Mouse (Mus musculus) gastrocnemius, postnatal 10 days (tissue): ENCODE data around the gene Krt13. TPM values are rescaled to one million over a fixed set of nuclear protein-coding genes. Genes with fewer than 3 reads are reported as not detected.

Source experiments
- DNase-seq: peaks from one replicate; pipeline ENCODE4 v3.0.0; 2021; ENCODE audit warnings: mixed read lengths
- total RNA-seq, 2 experiments: library from RNA; stranded (reverse); gene quantifications; 2 replicates each; pipeline ENCODE4 v1.2.3; 2021

The Krt13 gene
- total RNA-seq, 2 experiments from 2014 or later = not detected

DNA sequence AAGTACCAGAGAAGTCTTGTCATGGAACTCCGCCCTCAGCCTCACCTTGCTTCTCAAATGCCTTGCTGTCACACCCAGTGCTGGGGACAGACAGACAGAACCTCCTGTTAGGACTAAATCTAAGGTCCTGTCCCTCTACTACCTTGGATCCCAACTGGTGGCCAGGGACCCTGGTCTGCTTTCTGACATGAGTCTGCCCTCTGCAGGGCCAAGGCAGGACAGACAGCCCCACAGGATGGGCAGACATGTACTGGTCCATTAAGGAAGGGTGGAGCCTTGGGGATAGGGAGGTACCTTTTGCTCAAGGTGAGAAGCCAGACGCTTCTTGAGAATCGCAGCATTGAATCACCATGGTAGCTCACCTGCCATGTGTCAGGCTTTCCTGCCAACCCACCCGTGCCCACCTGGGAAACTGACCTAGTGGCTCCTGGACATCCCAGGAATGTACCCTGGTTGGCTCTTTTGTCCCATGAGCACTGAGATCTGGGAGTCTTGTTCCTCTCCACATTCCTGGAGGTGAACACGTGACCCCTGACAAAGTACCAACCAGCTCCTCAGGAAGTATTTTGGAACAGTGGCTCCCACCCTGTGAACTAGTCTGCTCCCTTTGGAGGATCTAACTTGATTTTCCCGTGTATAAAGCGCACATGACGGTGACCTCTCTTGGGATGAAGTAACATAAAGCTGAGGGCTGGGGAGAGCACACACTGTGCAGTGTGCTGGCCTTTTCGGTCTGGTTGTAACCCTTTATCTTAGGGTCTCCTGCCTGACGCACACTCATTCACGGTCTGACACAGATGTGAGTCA, 8.2 kb downstream of the Krt13 start:
- no peak for DNase-seq

DNA sequence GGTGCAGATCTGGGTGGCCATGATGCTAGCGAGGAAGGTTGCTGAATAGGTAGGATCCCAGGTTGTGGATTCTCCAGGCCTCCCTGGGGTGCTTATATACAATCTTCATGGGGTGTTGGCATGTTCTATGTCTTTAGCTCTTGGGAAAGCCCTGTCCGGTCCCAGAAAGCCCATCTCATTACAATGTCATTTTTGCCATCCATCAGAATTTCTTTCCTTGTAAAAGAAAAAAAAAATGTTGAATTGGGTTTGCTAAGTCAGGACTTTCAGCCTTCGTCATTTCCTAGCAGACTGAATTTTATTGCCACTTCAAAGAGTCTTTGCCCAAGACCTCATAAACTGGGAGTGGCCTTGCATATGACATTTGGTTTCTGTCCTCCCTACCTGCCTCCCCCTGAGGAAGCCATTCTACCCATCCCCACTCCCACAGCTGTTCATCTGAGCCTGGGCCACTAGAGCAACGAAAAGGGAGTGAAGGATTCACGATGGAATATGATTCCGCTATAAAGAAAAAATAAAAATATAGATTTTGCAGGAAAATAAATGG, 15.7 kb downstream of the Krt13 start, which contains the start of gene Krt36:
Krt36 (minus strand) TSS at position 51 of the 547 bp plus-strand sequence.
- no peak for DNase-seq

DNA sequence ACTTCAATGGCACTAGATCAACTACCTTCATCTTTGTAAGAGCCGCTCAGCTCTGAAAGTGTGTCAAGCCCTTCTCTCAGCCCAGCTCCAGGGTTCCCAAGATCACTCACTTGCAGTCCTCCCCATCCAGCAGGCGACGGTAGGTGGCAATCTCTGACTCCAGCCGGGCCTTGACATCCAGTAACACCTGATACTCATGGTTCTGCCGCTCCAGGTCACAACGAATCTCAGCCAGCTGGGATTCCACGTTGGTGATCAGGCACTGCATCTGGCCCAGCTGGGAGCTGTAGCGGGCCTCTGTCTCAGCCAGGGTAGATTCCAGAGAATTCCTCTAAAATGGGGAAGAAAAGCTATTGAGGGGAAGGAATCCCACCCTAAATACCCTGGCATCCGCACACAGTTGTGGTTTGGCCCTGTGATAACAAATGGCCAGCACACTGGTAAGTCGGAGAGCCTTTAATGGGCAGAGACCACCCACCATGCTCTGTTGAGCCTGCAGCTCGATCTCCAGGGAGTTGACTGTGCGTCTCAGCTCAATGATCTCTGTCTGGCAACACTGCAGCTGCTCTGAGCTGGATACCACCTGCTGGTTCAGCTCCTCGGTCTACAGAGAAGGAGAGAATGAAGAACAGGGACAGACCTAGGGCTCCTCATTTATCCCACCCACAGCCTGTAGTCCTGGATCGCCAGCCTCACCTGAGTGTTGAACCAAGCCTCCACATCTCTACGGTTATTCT, 18.5 kb downstream of the Krt13 start:
- no peak for DNase-seq

DNA sequence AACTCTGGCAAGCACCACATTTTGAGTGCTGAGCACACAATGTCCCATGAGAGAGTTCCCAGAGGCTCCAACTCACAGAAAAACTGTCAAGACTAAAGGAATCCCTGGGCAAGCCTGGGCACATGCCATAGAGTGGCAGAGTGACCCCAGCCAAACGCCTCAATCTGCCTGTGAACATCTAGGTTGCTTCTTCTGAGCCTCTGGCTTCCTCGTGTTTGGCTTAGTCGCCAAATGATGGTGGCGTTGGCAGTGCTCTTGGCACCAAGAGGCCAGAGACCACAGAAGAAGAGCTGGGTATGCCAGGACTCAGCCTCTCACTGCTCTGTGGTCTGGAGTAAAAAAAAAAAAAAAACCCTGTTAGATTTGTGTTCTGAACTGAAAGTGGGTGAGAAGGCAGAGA, 21.0 kb downstream of the Krt13 start:
- DNase-seq = no peak

GRCm38 (mm10) chr11:100097819-100098218, 23.5 kb downstream of the Krt13 start:
- no peak for DNase-seq

DNA sequence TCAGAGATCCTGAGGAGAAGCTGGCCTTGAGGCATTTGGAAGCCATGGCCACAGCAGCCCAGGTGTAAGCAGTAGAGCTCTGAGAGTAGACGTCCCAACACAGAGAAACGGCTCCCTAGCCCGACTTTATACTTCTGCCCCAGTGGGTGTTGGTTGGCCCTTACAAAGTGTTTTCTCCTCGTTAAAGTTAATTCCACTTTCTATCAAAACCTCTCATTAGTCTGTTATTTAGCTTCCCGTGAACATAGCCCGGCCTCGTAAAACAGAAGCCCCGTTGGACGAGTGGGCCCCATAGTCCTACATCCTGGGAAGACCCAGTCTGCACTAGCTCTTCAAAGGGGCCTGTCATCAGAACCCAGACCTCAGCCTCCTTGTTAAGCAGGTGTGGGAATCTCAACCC, 25.2 kb downstream of the Krt13 start, which contains the start of gene Krt35:
Krt35 (minus strand) TSS at position 101 of the 400 bp plus-strand sequence.
- no peak for DNase-seq

GRCm38 (mm10) chr11:100088378-100089025, 32.9 kb downstream of the Krt13 start:
- DNase-seq = no peak

DNA sequence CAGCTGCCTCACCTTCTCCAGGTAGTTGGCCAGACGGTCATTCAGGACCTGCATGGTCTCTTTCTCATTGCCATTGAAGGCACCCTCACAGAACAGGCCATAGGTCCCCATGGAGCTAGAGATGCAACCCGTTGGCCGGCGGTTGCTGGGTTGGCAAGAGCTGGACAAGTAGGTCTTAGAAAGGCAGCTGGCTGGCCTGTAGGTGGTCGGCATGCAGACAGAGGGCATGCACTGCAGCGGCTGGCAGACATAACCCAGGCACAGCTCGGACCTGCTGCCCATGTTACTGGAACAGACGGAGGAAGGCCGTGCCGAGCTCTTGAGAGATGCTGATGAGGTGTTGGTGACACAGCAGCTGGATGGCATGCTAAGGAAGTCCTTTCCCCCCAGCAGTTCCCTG, 33.5 kb downstream of the Krt13 start, which contains the start of gene Krt32:
Krt32 (minus strand) TSS at position 366 of the 400 bp plus-strand sequence.
- DNase-seq = no peak

GRCm38 (mm10) chr11:100073873-100074272, 47.5 kb downstream of the Krt13 start:
- no peak for DNase-seq

Other genes starting within 250 kb of the Krt13 start
- not detected for gene Krtap9-1, start 248.2 kb downstream of the Krt13 start, total RNA-seq
- not detected for gene Gm11567, start 242.4 kb downstream of the Krt13 start, total RNA-seq
- gene Krtap31-1, start 213.6 kb downstream of the Krt13 start, total RNA-seq = not detected
- gene Gm11565, start 206.8 kb downstream of the Krt13 start, total RNA-seq = not detected
- gene Krtap31-2, start 185.3 kb downstream of the Krt13 start, total RNA-seq = not detected
- gene Krtap9-5, start 173.1 kb downstream of the Krt13 start, total RNA-seq = not detected
- not detected for gene Krtap29-1, start 142.5 kb downstream of the Krt13 start, total RNA-seq
- not detected for gene Krtap16-1, start 135.0 kb downstream of the Krt13 start, total RNA-seq
- gene Krtap17-1, start 127.6 kb downstream of the Krt13 start, total RNA-seq = not detected
- gene Krt33a, start 105.4 kb downstream of the Krt13 start, total RNA-seq = not detected
- gene Krt33b, start 91.7 kb downstream of the Krt13 start, total RNA-seq = under 1 TPM; 0.38 to 0.45 TPM
- not detected for gene Krt34, start 80.0 kb downstream of the Krt13 start, total RNA-seq
- gene Krt31, start 71.0 kb downstream of the Krt13 start, total RNA-seq = not detected
- not detected for gene Krt32, start 33.3 kb downstream of the Krt13 start, total RNA-seq
- gene Krt35, start 25.3 kb downstream of the Krt13 start, total RNA-seq = not detected
- not detected for gene Krt36, start 15.9 kb downstream of the Krt13 start, total RNA-seq
- not detected for gene Krt15, start 14.4 kb upstream of the Krt13 start, total RNA-seq
- 1 to 10 TPM in 1 of 2 experiments, under 1 TPM in 1; 0.45 to 1.4 TPM for gene Krt19, start 27.1 kb upstream of the Krt13 start, total RNA-seq
- not detected for gene Krt9, start 71.7 kb upstream of the Krt13 start, total RNA-seq
- gene Krt14, start 86.0 kb upstream of the Krt13 start, total RNA-seq = not detected
- gene Krt16, start 127.3 kb upstream of the Krt13 start, total RNA-seq = not detected
- gene Krt17, start 139.5 kb upstream of the Krt13 start, total RNA-seq = under 1 TPM in 1 of 2 experiments, not detected in 1; 0.14 TPM
- gene Krt42, start 148.3 kb upstream of the Krt13 start, total RNA-seq = not detected
- gene Eif1, start 198.3 kb upstream of the Krt13 start, total RNA-seq = 100 to 1,000 TPM; 838 to 840 TPM
- not detected for gene Gast, start 212.8 kb upstream of the Krt13 start, total RNA-seq
- 1 to 10 TPM in 1 of 2 experiments, under 1 TPM in 1; 0.73 to 1.3 TPM for gene Hap1, start 234.6 kb upstream of the Krt13 start, total RNA-seq